Mouse (Mus musculus) ES-E14 (cell line): ENCODE measurements at regions not wholly inside any gene's neighbourhood (a gene's known extent, or its start where the extent isn't known, plus 50 kb on each side); places are given as distances from the start of the nearest gene placed in this dataset.

ENCODE experiments used
- CHD2 ChIP-seq: IDR thresholded peaks from 2 replicates; pipeline ENCODE4 v1.6.1; 2014; ENCODE audit warnings: mild to moderate bottlenecking, low read depth, low read length, inconsistent platforms
- HCFC1 ChIP-seq: IDR thresholded peaks from 2 replicates; pipeline ENCODE4 v1.6.1; 2012; ENCODE audit warnings: low read length, inconsistent platforms, borderline replicate concordance; ENCODE audit not compliant: insufficient read depth
- MAFK ChIP-seq: IDR thresholded peaks from 2 replicates; pipeline ENCODE4 v1.6.1; 2014; ENCODE audit warnings: mild to moderate bottlenecking, low read depth, low read length, inconsistent platforms; ENCODE audit not compliant: insufficient read depth
- ZC3H11A ChIP-seq: IDR thresholded peaks from 2 replicates; pipeline ENCODE4 v1.6.1; 2012; ENCODE audit warnings: low read depth, mild to moderate bottlenecking, inconsistent platforms, low read length, borderline replicate concordance
- ZNF384 ChIP-seq: IDR thresholded peaks from 2 replicates; pipeline ENCODE4 v1.6.1; 2012; ENCODE audit warnings: low read depth, low read length, inconsistent platforms

DNA sequence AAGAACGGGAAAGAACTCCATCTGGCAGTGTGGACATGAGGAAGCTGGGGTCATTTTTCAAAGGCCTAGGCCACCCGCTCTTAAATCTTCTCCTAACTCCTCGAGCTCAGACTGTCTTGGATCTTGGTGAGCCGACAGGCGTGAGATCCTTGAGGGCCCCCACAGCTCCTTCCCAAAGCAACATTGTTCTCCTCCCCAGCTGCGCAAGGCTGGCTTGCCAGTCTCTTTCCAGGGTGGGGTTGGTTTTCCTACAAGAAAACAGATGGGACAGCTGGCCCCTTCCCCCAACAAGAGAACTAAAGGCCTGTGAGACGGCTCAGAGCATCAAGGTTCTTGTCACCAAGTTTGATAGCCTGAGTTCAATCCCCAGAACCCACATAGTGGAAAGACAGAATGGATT lies 994.3 kb downstream of the 4930447A16Rik start:
- no peak for TF ChIP-seq CHD2
- no peak for TF ChIP-seq MAFK
- TF ChIP-seq HCFC1 = no peak
- no peak for TF ChIP-seq ZNF384
- TF ChIP-seq ZC3H11A = no peak
